Mouse (Mus musculus) lung, adult 2 months (tissue): Measurements from ENCODE around the gene A830031A19Rik. TPM values are rescaled to one million over a fixed set of nuclear protein-coding genes. Genes with fewer than 3 reads are reported as not detected.

Experiments used
- DNase-seq: peaks from one replicate; pipeline ENCODE4 v3.0.0; 2022
- H3K4me1 ChIP-seq: fragments of 200-500 bp; 2 replicates; pipeline ENCODE4 v1.6.1; 2011; ENCODE audit warnings: low read length; ENCODE audit not compliant: control insufficient read depth, insufficient read depth
- H3K4me3 ChIP-seq: fragments of 200-500 bp; replicated peaks from 2 replicates; pipeline ENCODE3; 2011; ENCODE audit warnings: low read depth, mild to moderate bottlenecking, control low read depth, low read length; ENCODE audit errors: extremely low read depth
- CTCF ChIP-seq: fragments of 200-500 bp; IDR thresholded peaks from 2 replicates; pipeline ENCODE4 v1.5.1; 2011; ENCODE audit warnings: mild to moderate bottlenecking, low read length, control low read depth; ENCODE audit not compliant: insufficient read depth
- POLR2A ChIP-seq: fragments of 200-500 bp; IDR thresholded peaks from 2 replicates; pipeline ENCODE4 v1.6.1; 2011; ENCODE audit warnings: low read depth, mild to moderate bottlenecking, control low read depth, low read length, borderline replicate concordance; ENCODE audit errors: extremely low read depth
- WGBS: fragments of 180-500 bp; shearing (Covaris S2); methylation state at CpG from one replicate; pipeline ENCODE4 v1.1.7; 2018; 5-methylcytosine and 5-hydroxymethylcytosine counted together
- polyA plus RNA-seq: library from polyadenylated mRNA; depleted of rRNA; stranded (reverse); fragments of >200 nt; gene quantifications from 2 replicates; pipeline ENCODE4 v1.2.3, GENCODE M21; 2012

A830031A19Rik gene
- polyA plus RNA-seq, 1 experiment = not detected

GRCm38 (mm10) chr11:24064221-24064620, 10.6 kb downstream of the A830031A19Rik start:
- no peaks in the 10 kb centered on the region; the same call in 1 of the 2 replicates for H3K4me1 ChIP-seq
- WGBS = 75% methylated on average over 6 of the region's 6 CpGs
- no peak for TF ChIP-seq CTCF
- no peak for TF ChIP-seq POLR2A
- H3K4me3 ChIP-seq = no peak overlapping the region
- DNase-seq = no peak

- Histone ChIP-seq H3K4me1 (no peaks in the 10 kb centered on the region; the same call in 1 of the 2 replicates), H3K4me3 (no peak overlapping the region)
- no peak for DNase-seq
- TF ChIP-seq CTCF (no peak), POLR2A (no peak)
- WGBS = 43% methylated on average over 9 of the region's 9 CpGs
These were observed 12.3 kb downstream of the A830031A19Rik start for GRCm38 (mm10) chr11:24062495-24063096.

GRCm38 (mm10) chr11:24061819-24062218, 13.0 kb downstream of the A830031A19Rik start:
- WGBS = 4% methylated on average over 14 of the region's 14 CpGs
- TF ChIP-seq CTCF (no peak), POLR2A (no peak)
- no peak for DNase-seq
- H3K4me1 ChIP-seq = no peaks in the 10 kb centered on the region; the same call in 1 of the 2 replicates
- H3K4me3 ChIP-seq = no peak overlapping the region

- DNase-seq = no peak
- H3K4me1 ChIP-seq = no peaks in the 10 kb centered on the region; the same call in 1 of the 2 replicates
- 12% methylated on average over 5 of the region's 5 CpGs for WGBS
- TF ChIP-seq CTCF = no peak
- TF ChIP-seq POLR2A = no peak
- no peak overlapping the region for H3K4me3 ChIP-seq
These were observed 14.4 kb downstream of the A830031A19Rik start for GRCm38 (mm10) chr11:24060428-24060827.

GRCm38 (mm10) chr11:24059137-24059536, 15.7 kb downstream of the A830031A19Rik start:
- H3K4me3 ChIP-seq = no peak overlapping the region
- no peaks in the 10 kb centered on the region; the same call in 1 of the 2 replicates for H3K4me1 ChIP-seq
- WGBS = 19% methylated on average over 1 of the region's 1 CpGs
- DNase-seq = no peak
- TF ChIP-seq CTCF = no peak
- no peak for TF ChIP-seq POLR2A

- no peak overlapping the region for H3K4me3 ChIP-seq
- DNase-seq = no peak
- H3K4me1 ChIP-seq = no peaks in the 10 kb centered on the region
- WGBS = 70% methylated on average over 6 of the region's 6 CpGs
- TF ChIP-seq CTCF (no peak), POLR2A (no peak)
These were observed 22.0 kb downstream of the A830031A19Rik start for GRCm38 (mm10) chr11:24052882-24053281.

- H3K4me3 ChIP-seq = no peak overlapping the region
- no peak for DNase-seq
- WGBS = 75% methylated on average over 11 of the region's 11 CpGs
- TF ChIP-seq CTCF = no peak
- TF ChIP-seq POLR2A = no peak
- no peaks in the 10 kb centered on the region for H3K4me1 ChIP-seq
These were observed 24.7 kb downstream of the A830031A19Rik start for GRCm38 (mm10) chr11:24050032-24050757.

GRCm38 (mm10) chr11:24049226-24050031, 25.4 kb downstream of the A830031A19Rik start:
- DNase-seq = peak; percentile 67
- H3K4me1 ChIP-seq = no peaks in the 10 kb centered on the region
- TF ChIP-seq POLR2A = no peak
- peak; percentile 85 for TF ChIP-seq CTCF
- H3K4me3 ChIP-seq = peak overlapping the region; percentile 34
- WGBS = 4% methylated on average over 28 of the region's 28 CpGs

- 52% methylated on average over 6 of the region's 6 CpGs for WGBS
- no peak for DNase-seq
- H3K4me1 ChIP-seq = no peaks in the 10 kb centered on the region
These were observed 30.8 kb downstream of the A830031A19Rik start for GRCm38 (mm10) chr11:24044025-24044424.

More at GRCm38 (mm10) chr11:24044025-24044424, 30.8 kb downstream of the A830031A19Rik start:
- no peak for TF ChIP-seq CTCF
- TF ChIP-seq POLR2A = no peak
- no peak overlapping the region for H3K4me3 ChIP-seq
